Mouse (Mus musculus) heart, embryonic 15.5 days (tissue): ENCODE measurements around the gene Pnma3. TPM values are rescaled to one million over a fixed set of nuclear protein-coding genes. Genes with fewer than 3 reads are reported as not detected.
"Not testable (repeated sequence)": the region's sequence is repeated elsewhere in the genome, so short reads cannot be mapped to it uniquely, and the experiment has no call there.

Experiments used
- ATAC-seq: fragments of 200-750 bp; cut with Nextera tagmentation; replicated peaks from 2 replicates; pipeline ENCODE4 v1.8.0; 2017; ENCODE audit warnings: low read depth, moderate TSS enrichment; ENCODE audit not compliant: insufficient number of reproducible peaks, insufficient read depth, low FRiP score
- H3K27ac ChIP-seq: fragments of 300-500 bp; sonication (generic); 2 replicates; pipeline ENCODE4 v1.5.1; 2015; ENCODE audit warnings: mild to moderate bottlenecking, inconsistent platforms
- H3K27me3 ChIP-seq: fragments of 300-500 bp; sonication (generic); 2 replicates; pipeline ENCODE4 v1.6.1; 2015; ENCODE audit warnings: inconsistent platforms
- H3K36me3 ChIP-seq: fragments of 300-500 bp; sonication (generic); 2 replicates; pipeline ENCODE4 v1.6.1; 2015; ENCODE audit warnings: mild to moderate bottlenecking, inconsistent platforms
- H3K4me1 ChIP-seq: fragments of 300-500 bp; sonication (generic); replicated peaks from 2 replicates; pipeline ENCODE4 v1.6.1; 2015; ENCODE audit warnings: inconsistent platforms
- H3K4me2 ChIP-seq: fragments of 300-500 bp; sonication (generic); 2 replicates; pipeline ENCODE4 v1.6.1; 2015; ENCODE audit warnings: inconsistent platforms, mild to moderate bottlenecking, moderate library complexity
- H3K4me3 ChIP-seq: fragments of 300-500 bp; sonication (generic); 2 replicates; pipeline ENCODE4 v1.5.1; 2015; ENCODE audit warnings: mild to moderate bottlenecking, inconsistent platforms
- H3K9ac ChIP-seq: fragments of 300-500 bp; sonication (generic); 2 replicates; pipeline ENCODE4 v1.6.1; 2015; ENCODE audit warnings: mild to moderate bottlenecking, inconsistent platforms
- H3K9me3 ChIP-seq: fragments of 300-500 bp; sonication (generic); replicated peaks from 2 replicates; pipeline ENCODE4 v1.6.1; 2016; ENCODE audit warnings: inconsistent platforms
- WGBS: fragments of 180-500 bp; shearing (Covaris S2); methylation state at CpG from one replicate; pipeline ENCODE4 v1.1.7; 2015; ENCODE audit warnings: mixed read lengths; 5-methylcytosine and 5-hydroxymethylcytosine counted together
- polyA plus RNA-seq: library from polyadenylated mRNA; unstranded; fragments of >200 nt; fragmentation: Nextera tagmentation; extraction: Ambion mirVana; gene quantifications from 2 replicates; pipeline ENCODE4 v1.2.1, GENCODE M21; 2015

The Pnma3 gene
- polyA plus RNA-seq, 1 experiment from 2014 or later = not detected

GRCm38 (mm10) chrX:73096941-73097508, 32.4 kb downstream of the Pnma3 start, which contains the start of gene Xlr3a:
Xlr3a (minus strand) TSS chrX:73097095.
- H3K27ac ChIP-seq, H3K4me3 ChIP-seq, H3K9ac ChIP-seq, H3K4me1 ChIP-seq, ATAC-seq, H3K27me3 ChIP-seq, H3K9me3 ChIP-seq, H3K36me3 ChIP-seq, H3K4me2 ChIP-seq: not testable (repeated sequence)
- WGBS = 69% methylated on average over 13 of the region's 13 CpGs

GRCm38 (mm10) chrX:73116747-73117146, 52.2 kb downstream of the Pnma3 start, which contains the start of gene Gm14685:
Gm14685 (plus strand) TSS chrX:73117047.
- no CpG with 5 or more reads among the region's 7 CpGs for WGBS
- H3K4me3 ChIP-seq, H3K27me3 ChIP-seq, ATAC-seq, H3K27ac ChIP-seq, H3K4me2 ChIP-seq, H3K4me1 ChIP-seq, H3K36me3 ChIP-seq, H3K9me3 ChIP-seq, H3K9ac ChIP-seq: not testable (repeated sequence)

Other genes with a start within 250 kb of the Pnma3 start
- 0.15 and 0.20 TPM in 2 replicates for gene Gabrq, start 239.6 kb upstream of the Pnma3 start, polyA plus RNA-seq
- 50.6 and 60.7 TPM in 2 replicates for gene Cetn2, start 146.4 kb upstream of the Pnma3 start, polyA plus RNA-seq
- 13.4 and 15.6 TPM in 2 replicates for gene Nsdhl, start 146.2 kb upstream of the Pnma3 start, polyA plus RNA-seq
- gene Zfp185, start 77.4 kb upstream of the Pnma3 start, polyA plus RNA-seq = 3.5 and 4.5 TPM in 2 replicates
- gene Pnma5, start 27.7 kb upstream of the Pnma3 start, polyA plus RNA-seq = 0.10 TPM in 1 of 2 replicates, not detected in the other
- gene Xlr4a, start 17.7 kb downstream of the Pnma3 start, polyA plus RNA-seq = 0.79 and 2.0 TPM in 2 replicates
- gene Xlr3a, start 32.3 kb downstream of the Pnma3 start, polyA plus RNA-seq = 1.8 and 1.9 TPM in 2 replicates
- gene Gm14685, start 52.3 kb downstream of the Pnma3 start, polyA plus RNA-seq = not detected in 2 replicates
- gene Xlr5b, start 84.0 kb downstream of the Pnma3 start, polyA plus RNA-seq = not detected in 2 replicates
- gene DXBay18, start 84.7 kb downstream of the Pnma3 start, polyA plus RNA-seq = 0.08 TPM in 1 of 2 replicates, not detected in the other
- not detected in 2 replicates for gene Spin2d, start 112.2 kb downstream of the Pnma3 start, polyA plus RNA-seq
- 6.0 and 6.8 TPM in 2 replicates for gene Xlr3b, start 127.4 kb downstream of the Pnma3 start, polyA plus RNA-seq
- gene Xlr4b, start 149.5 kb downstream of the Pnma3 start, polyA plus RNA-seq = 0.96 and 2.8 TPM in 2 replicates
- 9.2 and 11.6 TPM in 2 replicates for gene F8a, start 163.5 kb downstream of the Pnma3 start, polyA plus RNA-seq
- gene Xlr4c, start 178.3 kb downstream of the Pnma3 start, polyA plus RNA-seq = 0.14 and 0.79 TPM in 2 replicates
- gene Xlr3c, start 200.6 kb downstream of the Pnma3 start, polyA plus RNA-seq = not detected in 2 replicates
- gene Xlr5a, start 228.2 kb downstream of the Pnma3 start, polyA plus RNA-seq = not detected in 2 replicates
- gene Xlr5c, start 228.2 kb downstream of the Pnma3 start, polyA plus RNA-seq = not detected in 2 replicates